ENCODE assay signal across 32 mouse cellular contexts in the genomic region with DNA sequence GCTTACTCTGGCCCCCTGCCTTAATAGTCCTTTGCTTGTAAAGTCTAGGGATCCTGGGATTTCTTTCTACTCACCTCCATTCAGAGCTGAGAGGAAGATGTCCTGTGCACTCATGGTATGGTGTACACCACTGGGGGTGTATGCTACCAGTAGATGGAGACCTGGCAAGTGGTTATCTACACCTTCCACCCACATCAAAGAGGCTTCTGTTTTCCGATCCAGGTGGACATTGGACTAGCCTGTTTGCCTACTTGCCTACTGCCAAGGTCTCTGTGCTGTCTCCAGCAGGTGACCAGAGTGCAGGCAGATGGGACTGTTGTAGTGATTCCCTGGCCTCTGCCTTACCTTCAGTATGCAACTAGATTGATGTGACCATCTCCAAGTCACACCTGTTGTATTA. TPM values are rescaled to one million over a fixed set of nuclear protein-coding genes. Genes with fewer than 3 reads are reported as not detected.
DNase-seq lines count a peak whose midpoint lies in the region; ATAC-seq and TF ChIP-seq lines count a peak whose summit lies in the region.
"Had no signal": no experiment of that assay in that cellular context is flagged by ENCODE, and none has a peak within 500 bp of the region (broad histone marks: within the 10 kb centered on the region; RNA-seq: fewer than 3 reads in every experiment).

No protein-coding gene starts in this region.

- TF ChIP-seq EP300 in liver, embryonic 14.5 days (IDR thresholded peaks at IDR 0.05; ENCODE audit: low read depth) = no peak
- TF ChIP-seq EP300 in liver, postnatal 0 days (IDR thresholded peaks at IDR 0.05; ENCODE audit: low read depth) = no peak; the same call in 1 of the 2 replicates

- H3K9me3 ChIP-seq in liver, embryonic 11.5 days (ENCODE audit: control insufficient read depth, low read length) = no peaks in the 10 kb centered on the region
- H3K9me3 ChIP-seq in liver, embryonic 14.5 days (ENCODE audit: control insufficient read depth, low read length) = no peaks in the 10 kb centered on the region
- H3K9me3 ChIP-seq in liver, postnatal 0 days (ENCODE audit: low read length) = no peaks in the 10 kb centered on the region; the same call in 1 of the 2 replicates
- H3K9me3 ChIP-seq in forebrain, embryonic 13.5 days (replicated peaks) = no peaks in the 10 kb centered on the region
- H3K9me3 ChIP-seq: embryonic facial prominence, embryonic 10.5 days; embryonic facial prominence, embryonic 13.5 days; forebrain, embryonic 12.5 days; heart, embryonic 15.5 days; hindbrain, embryonic 10.5 days; hindbrain, embryonic 13.5 days had no signal

- no peak for TF ChIP-seq CTCF in liver, embryonic 14.5 days (IDR thresholded peaks at IDR 0.05; ENCODE audit: low read depth)
- TF ChIP-seq CTCF in liver, postnatal 0 days (IDR thresholded peaks at IDR 0.05; ENCODE audit: low read depth) = peak; percentile 30

- no peak overlapping the region for H3K27ac ChIP-seq in liver, embryonic 11.5 days (ENCODE audit: low read depth, low read length)
- H3K27ac ChIP-seq in liver, embryonic 14.5 days = no peak overlapping the region
- peak overlapping the region; percentile 55 for H3K27ac ChIP-seq in liver, postnatal 0 days (ENCODE audit: low read depth)
- no peak overlapping the region for H3K27ac ChIP-seq in forebrain, embryonic 13.5 days
- H3K27ac ChIP-seq: embryonic facial prominence, embryonic 10.5 days; embryonic facial prominence, embryonic 13.5 days; forebrain, embryonic 12.5 days; heart, embryonic 15.5 days; hindbrain, embryonic 10.5 days; hindbrain, embryonic 13.5 days had no signal

- peak; percentile 41 for ATAC-seq in liver, embryonic 11.5 days (replicated peaks; ENCODE audit: low FRiP score)
- peak; percentile 48 for ATAC-seq in liver, embryonic 14.5 days (ENCODE audit: insufficient read depth)
- ATAC-seq in liver, postnatal 0 days = peak; percentile 84
- no peak for ATAC-seq in forebrain, embryonic 13.5 days
- ATAC-seq: CD4-positive, CD25-positive, alpha-beta regulatory T cell, adult 4 months; hindbrain, embryonic 16.5 days had no signal

- H3K27me3 ChIP-seq in liver, embryonic 11.5 days (replicated peaks; ENCODE audit: control insufficient read depth, insufficient read depth, low read length) = no peaks in the 10 kb centered on the region
- no peaks in the 10 kb centered on the region for H3K27me3 ChIP-seq in liver, embryonic 14.5 days (ENCODE audit: control insufficient read depth, insufficient read depth, low read length)
- no peaks in the 10 kb centered on the region for H3K27me3 ChIP-seq in liver, postnatal 0 days (ENCODE audit: insufficient read depth, low read length)
- no peaks in the 10 kb centered on the region for H3K27me3 ChIP-seq in forebrain, embryonic 13.5 days
- H3K27me3 ChIP-seq: embryonic facial prominence, embryonic 13.5 days; forebrain, embryonic 12.5 days; heart, embryonic 12.5 days; heart, embryonic 15.5 days; hindbrain, embryonic 13.5 days had no signal

- no peak overlapping the region for H3K9ac ChIP-seq in liver, embryonic 11.5 days (ENCODE audit: low read depth, low read length)
- no peak overlapping the region for H3K9ac ChIP-seq in liver, embryonic 14.5 days (replicated peaks)
- no peak overlapping the region for H3K9ac ChIP-seq in liver, postnatal 0 days (replicated peaks)
- no peak overlapping the region for H3K9ac ChIP-seq in forebrain, embryonic 13.5 days
- H3K9ac ChIP-seq: embryonic facial prominence, embryonic 13.5 days; forebrain, embryonic 12.5 days; heart, embryonic 12.5 days; heart, embryonic 15.5 days; hindbrain, embryonic 13.5 days had no signal

- no peak for DNase-seq in liver, embryonic 11.5 days (ENCODE audit: low spot score)
- DNase-seq in liver, embryonic 14.5 days (ENCODE audit: low read depth in 3 of 3, low spot score in 3 of 3) = no peak
- peak; percentile 38 for DNase-seq in liver, postnatal 0 days
- no peak for DNase-seq in layer of hippocampus, postnatal 36 days
- no peak for DNase-seq in right cerebral cortex, postnatal 25 days
- DNase-seq: adrenal gland, adult 2 months; adrenal gland, postnatal 14 days; cerebellum, adult 11 months; cerebellum, adult 2 months; cerebellum, adult 9-11 months; cerebellum, postnatal 36 days; embryo, embryonic 11 days; gastrocnemius, postnatal 25 days; heart, adult 18-20 months; heart, postnatal 10 days; heart, postnatal 36 days had no signal

- H3K4me3 ChIP-seq in liver, embryonic 11.5 days (ENCODE audit: low read depth, low read length) = no peak overlapping the region
- no peak overlapping the region for H3K4me3 ChIP-seq in liver, embryonic 14.5 days (ENCODE audit: insufficient read depth in 1 of 2, low read depth in 2 of 2, low read length in 2 of 2)
- H3K4me3 ChIP-seq in liver, postnatal 0 days (ENCODE audit: low read depth, low read length) = no peak overlapping the region
- no peak overlapping the region for H3K4me3 ChIP-seq in forebrain, embryonic 13.5 days
- H3K4me3 ChIP-seq: embryonic facial prominence, embryonic 10.5 days; embryonic facial prominence, embryonic 13.5 days; erythroblast, embryonic 14.5 days; forebrain, embryonic 12.5 days; heart, embryonic 12.5 days; heart, embryonic 15.5 days; hindbrain, embryonic 10.5 days; hindbrain, embryonic 13.5 days had no signal

- H3K4me1 ChIP-seq in liver, embryonic 11.5 days (replicated peaks; ENCODE audit: control insufficient read depth, insufficient read depth, low read length) = no peaks in the 10 kb centered on the region
- H3K4me1 ChIP-seq in liver, embryonic 14.5 days (replicated peaks; ENCODE audit: control insufficient read depth in 2 of 2, insufficient read depth in 2 of 2, low read length in 1 of 2) = peaks cover 0 to 3% of the 10 kb centered on the region in 2 experiments; a peak in 1 of 4 replicates
- H3K4me1 ChIP-seq in liver, postnatal 0 days (ENCODE audit: insufficient read depth) = peaks cover 4% of the 10 kb centered on the region; the same call in 1 of the 2 replicates
- H3K4me1 ChIP-seq in forebrain, embryonic 13.5 days = no peaks in the 10 kb centered on the region
- H3K4me1 ChIP-seq: embryonic facial prominence, embryonic 13.5 days; heart, embryonic 12.5 days; heart, embryonic 15.5 days; hindbrain, embryonic 13.5 days had no signal

- no peaks in the 10 kb centered on the region for H3K36me3 ChIP-seq in liver, embryonic 11.5 days (ENCODE audit: control insufficient read depth, insufficient read depth, low read length)
- no peaks in the 10 kb centered on the region for H3K36me3 ChIP-seq in liver, embryonic 14.5 days (replicated peaks; ENCODE audit: control insufficient read depth, insufficient read depth, low read depth)
- H3K36me3 ChIP-seq in liver, postnatal 0 days (replicated peaks; ENCODE audit: insufficient read depth, low read length) = peaks cover 8% of the 10 kb centered on the region; the same call in 1 of the 2 replicates
- no peaks in the 10 kb centered on the region for H3K36me3 ChIP-seq in forebrain, embryonic 13.5 days (ENCODE audit: poor library complexity, severe bottlenecking)
- H3K36me3 ChIP-seq: embryonic facial prominence, embryonic 10.5 days; embryonic facial prominence, embryonic 13.5 days; forebrain, embryonic 12.5 days; heart, embryonic 12.5 days; heart, embryonic 15.5 days; hindbrain, embryonic 10.5 days; hindbrain, embryonic 13.5 days had no signal

- no peak overlapping the region for H3K4me2 ChIP-seq in liver, embryonic 11.5 days
- no peak overlapping the region for H3K4me2 ChIP-seq in liver, embryonic 14.5 days (ENCODE audit: low read depth)
- no peak overlapping the region for H3K4me2 ChIP-seq in liver, postnatal 0 days (ENCODE audit: low read depth, low read length)
- H3K4me2 ChIP-seq in forebrain, embryonic 13.5 days = no peak overlapping the region
- H3K4me2 ChIP-seq: embryonic facial prominence, embryonic 13.5 days; forebrain, embryonic 12.5 days; heart, embryonic 12.5 days; heart, embryonic 15.5 days; hindbrain, embryonic 13.5 days had no signal

- WGBS in liver, embryonic 11.5 days = 78% methylated on average over 1 of the region's 1 CpGs
- 29% methylated on average over 1 of the region's 1 CpGs for WGBS in liver, embryonic 14.5 days (ENCODE audit: insufficient replicate concordance)
- 66% methylated on average over 1 of the region's 1 CpGs for WGBS in liver, postnatal 0 days (ENCODE audit: insufficient replicate concordance)
- 97% methylated on average over 1 of the region's 1 CpGs for WGBS in forebrain, embryonic 13.5 days

RNA-seq across cellular contexts. Expression of gene Cyp4f15, which starts 5.5 kb away (rescaled TPM):
- 3.2 and 4.2 TPM in 2 replicates for polyA plus RNA-seq in liver, embryonic 11.5 days (2014; fragmentation: Nextera tagmentation; extraction: Ambion mirVana)
- 3.9 and 4.4 TPM in 2 replicates for polyA plus RNA-seq in liver, embryonic 14.5 days (2012; rRNA removed)
- 2.3 and 3.0 TPM in 2 replicates for polyA plus RNA-seq in liver, embryonic 14.5 days (2014; fragmentation: Nextera tagmentation; extraction: Ambion mirVana)
- polyA plus RNA-seq in liver, postnatal 0 days (2015; fragmentation: Nextera tagmentation; extraction: Ambion mirVana) = 33.5 and 37.6 TPM in 2 replicates
- 10 to 100 TPM; 16.7 to 20.8 TPM for total RNA-seq in layer of hippocampus, postnatal 36 days (2021)
- polyA plus RNA-seq in forebrain, embryonic 13.5 days (2015; fragmentation: Nextera tagmentation; extraction: Ambion mirVana) = 0.84 and 1.4 TPM in 2 replicates
- total RNA-seq: gastrocnemius, postnatal 25 days; heart, postnatal 10 days; heart, postnatal 36 days; MEL had no signal
- polyA plus RNA-seq: C2C12; CD4-positive, CD25-positive, alpha-beta regulatory T cell, adult 4 months; erythroblast, embryonic 14.5 days; heart, embryonic 15.5 days had no signal

RNA-seq across cellular contexts. Expression of gene Cyp4f40, which starts 32.3 kb away (rescaled TPM):
- polyA plus RNA-seq in liver, embryonic 11.5 days (2014; fragmentation: Nextera tagmentation; extraction: Ambion mirVana) = not detected in 2 replicates
- not detected in 2 replicates for polyA plus RNA-seq in liver, embryonic 14.5 days (2012; rRNA removed)
- not detected in 2 replicates for polyA plus RNA-seq in liver, embryonic 14.5 days (2014; fragmentation: Nextera tagmentation; extraction: Ambion mirVana)
- polyA plus RNA-seq in liver, postnatal 0 days (2015; fragmentation: Nextera tagmentation; extraction: Ambion mirVana) = not detected in 2 replicates
- not detected for total RNA-seq in layer of hippocampus, postnatal 36 days (2021)
- not detected in 2 replicates for polyA plus RNA-seq in forebrain, embryonic 13.5 days (2015; fragmentation: Nextera tagmentation; extraction: Ambion mirVana)
- total RNA-seq: adrenal gland, adult 2 months; adrenal gland, postnatal 14 days; adrenal gland, postnatal 4 days; gastrocnemius, adult 8-10 months; gastrocnemius, postnatal 25 days; heart, adult 18-20 months; heart, postnatal 10 days; heart, postnatal 36 days; MEL had no signal
- polyA plus RNA-seq: adrenal gland, adult 2 months; CD4-positive, CD25-positive, alpha-beta regulatory T cell, adult 4 months; cerebellum, adult 2 months; cortical plate, adult 2 months; embryonic facial prominence, embryonic 10.5 days; embryonic facial prominence, embryonic 13.5 days; erythroblast, embryonic 14.5 days; forebrain, embryonic 12.5 days; heart, embryonic 12.5 days; heart, embryonic 15.5 days; hindbrain, embryonic 10.5 days; hindbrain, embryonic 13.5 days; hindbrain, embryonic 16.5 days had no signal
